Mouse (Mus musculus) hindlimb bud, embryonic 11.5 days (tissue): ENCODE measurements around the gene Gbp2b.
A peak's percentile ranks its signal among the peaks of the same experiment; 100 is the strongest.
"Not testable (repeated sequence)": the region's sequence is repeated elsewhere in the genome, so short reads cannot be mapped to it uniquely, and the experiment has no call there.

Source experiments
- DNase-seq: peaks from one replicate; pipeline ENCODE4 v3.0.0-alpha.2; 2012; ENCODE audit warnings: low read depth, low spot score; ENCODE audit errors: extremely low spot score

Gene Gbp2b

GRCm38 (mm10) chr3:142620111-142620955 lies 25.7 kb downstream of the Gbp2b start, which contains the start of gene Gbp2:
Gene Gbp2, plus strand, starts transcription at chr3:142620602.
- DNase-seq: no peak

- no peak for DNase-seq
Observed at GRCm38 (mm10) chr3:142620956-142621562, 26.4 kb downstream of the Gbp2b start.

DNA sequence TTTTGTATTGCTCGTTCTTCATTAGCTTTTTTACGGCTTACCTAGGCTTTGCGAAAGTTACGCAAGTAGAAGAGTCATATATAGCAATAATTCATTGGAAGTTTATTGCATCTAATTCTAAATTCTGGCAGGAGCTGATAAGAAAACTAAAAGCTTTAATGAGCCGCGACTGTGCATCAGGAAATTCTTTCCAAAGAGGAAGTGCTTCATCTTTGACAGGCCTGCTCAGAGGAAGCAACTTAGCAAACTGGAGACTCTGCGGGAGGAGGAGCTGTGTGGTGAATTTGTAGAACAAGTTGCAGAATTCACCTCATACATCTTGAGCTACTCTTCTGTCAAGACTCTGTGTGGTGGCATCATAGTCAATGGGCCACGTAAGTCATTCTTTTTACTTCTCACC lies 35.7 kb downstream of the Gbp2b start:
- no peak for DNase-seq

DNA sequence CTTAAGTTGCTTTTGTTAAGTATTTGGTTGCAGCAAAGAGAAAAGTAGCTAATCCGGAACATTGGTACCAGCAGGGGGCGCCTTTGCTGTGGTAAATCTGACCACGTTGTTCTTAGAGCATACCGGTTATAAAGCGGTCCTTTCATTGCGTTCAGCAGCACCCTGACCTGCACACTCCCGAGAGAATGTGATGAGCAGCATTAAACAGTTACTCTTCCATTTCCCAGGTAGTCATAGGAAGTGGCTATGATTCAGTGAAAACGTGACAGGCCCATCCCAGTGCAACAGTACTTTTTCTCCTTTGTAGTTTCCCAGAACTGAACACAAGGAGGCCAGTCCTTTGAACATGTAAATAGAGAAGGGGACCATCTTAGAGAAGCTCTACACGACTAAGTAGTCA lies 45.6 kb downstream of the Gbp2b start:
- peak; percentile 30 for DNase-seq

- peak; percentile 44 for DNase-seq
Observed at GRCm38 (mm10) chr3:142645949-142646348, 51.3 kb downstream of the Gbp2b start.

GRCm38 (mm10) chr3:142647836-142648235 lies 53.2 kb downstream of the Gbp2b start:
- not testable (repeated sequence) for DNase-seq

GRCm38 (mm10) chr3:142650205-142650604 lies 55.6 kb downstream of the Gbp2b start:
- no peak for DNase-seq

- DNase-seq: no peak
Observed at GRCm38 (mm10) chr3:142664723-142665122, 70.1 kb downstream of the Gbp2b start.
